Mouse (Mus musculus): ENCODE data around the gene Selenom. TPM values are rescaled to one million over a fixed set of nuclear protein-coding genes. Genes with fewer than 3 reads are reported as not detected.
A peak's percentile ranks its signal among the peaks of the same experiment; 100 is the strongest.

Selenom gene
- 61.8 and 69.1 TPM in 2 replicates for polyA plus RNA-seq (2016; fragmentation: Nextera tagmentation; extraction: Ambion mirVana)

DNA sequence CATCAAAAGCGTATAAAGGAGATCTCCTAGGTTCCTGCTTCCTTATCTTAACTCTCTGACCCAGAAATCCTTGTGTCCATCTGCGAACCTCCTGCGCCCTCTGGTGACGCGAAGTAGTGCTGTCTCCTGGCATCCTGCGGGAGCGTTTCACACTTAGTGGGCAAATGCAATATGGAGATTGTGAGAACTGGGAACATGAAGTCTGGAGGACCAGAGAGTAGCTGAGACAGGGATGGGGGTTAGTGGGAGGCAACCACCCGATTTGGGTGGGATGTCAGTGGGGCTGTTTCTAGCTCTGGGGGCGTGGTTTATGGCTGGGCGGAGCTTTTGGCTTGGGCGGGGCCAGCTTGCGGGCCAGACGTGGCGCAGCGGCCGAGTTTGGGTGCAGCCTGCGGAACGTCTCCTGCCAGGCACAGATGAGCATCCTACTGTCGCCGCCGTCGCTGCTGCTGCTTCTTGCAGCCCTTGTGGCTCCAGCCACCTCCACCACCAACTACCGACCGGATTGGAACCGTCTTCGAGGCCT is at the start of gene Selenom:
Selenom (plus strand) TSS at position 156 of the 526 bp plus-strand sequence.
- H3K27me3 ChIP-seq (replicated peaks) = peaks cover 33% of the 10 kb centered on the region
- H3K9me3 ChIP-seq = no peaks in the 10 kb centered on the region
- no peak within 1 kb of the TSS for H3K27ac ChIP-seq
- under 1% methylated on average over 26 of the region's 26 CpGs for WGBS
- peak within 1 kb of the TSS; percentile 34; the same call in 1 of the 2 replicates for H3K9ac ChIP-seq
- ATAC-seq (ENCODE audit: low FRiP score, low read depth) = peak; percentile 66
- peaks cover 3% of the 10 kb centered on the region; the same call in 1 of the 2 replicates for H3K36me3 ChIP-seq
- H3K4me2 ChIP-seq (replicated peaks) = peak within 1 kb of the TSS; percentile 69
- H3K4me1 ChIP-seq = peaks cover 22% of the 10 kb centered on the region
- peak within 1 kb of the TSS; percentile 47 for H3K4me3 ChIP-seq

- Histone ChIP-seq H3K4me1 (no peaks in the 10 kb centered on the region), H3K9me3 (no peaks in the 10 kb centered on the region), H3K27ac (no peak overlapping the region), H3K9ac (no peak overlapping the region), H3K27me3 (replicated peaks) (no peaks in the 10 kb centered on the region), H3K4me3 (no peak overlapping the region), H3K36me3 (no peaks in the 10 kb centered on the region), H3K4me2 (replicated peaks) (no peak overlapping the region)
- 29% methylated on average over 11 of the region's 11 CpGs for WGBS
- ATAC-seq (ENCODE audit: low FRiP score, low read depth) = no peak
These were observed 43.0 kb upstream of the Selenom start for GRCm38 (mm10) chr11:3471448-3471850.

DNA sequence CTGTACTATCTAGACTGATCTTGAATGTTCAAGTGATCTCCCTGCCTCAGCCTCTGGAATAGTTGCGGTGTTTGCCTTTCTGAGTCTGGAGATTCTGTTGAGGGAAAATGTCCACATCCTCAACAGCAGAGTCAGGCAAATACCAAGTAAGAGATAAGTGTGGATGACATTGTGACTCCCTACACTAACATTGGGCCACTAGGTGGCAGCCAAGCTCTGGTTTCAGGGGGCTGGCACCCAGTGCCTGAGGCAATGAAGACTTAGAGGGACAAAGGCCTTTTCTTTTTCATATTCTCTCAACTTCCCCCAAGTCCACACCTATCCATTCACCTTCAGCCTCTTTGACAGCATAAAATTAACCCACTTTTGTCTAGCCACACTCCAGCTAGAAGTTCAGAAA is 42.0 kb upstream of the Selenom start:
- no peak overlapping the region for H3K4me2 ChIP-seq (replicated peaks)
- H3K4me1 ChIP-seq = no peaks in the 10 kb centered on the region
- H3K4me3 ChIP-seq = no peak overlapping the region
- H3K9ac ChIP-seq = no peak overlapping the region
- no peaks in the 10 kb centered on the region for H3K9me3 ChIP-seq
- ATAC-seq (ENCODE audit: low FRiP score, low read depth) = 0 out of 2 replicates have a peak, but pooled peaks have one; percentile 56
- no peaks in the 10 kb centered on the region for H3K27me3 ChIP-seq (replicated peaks)
- no peaks in the 10 kb centered on the region for H3K36me3 ChIP-seq
- WGBS = 33% methylated on average over 1 of the region's 1 CpGs
- H3K27ac ChIP-seq = no peak overlapping the region

DNA sequence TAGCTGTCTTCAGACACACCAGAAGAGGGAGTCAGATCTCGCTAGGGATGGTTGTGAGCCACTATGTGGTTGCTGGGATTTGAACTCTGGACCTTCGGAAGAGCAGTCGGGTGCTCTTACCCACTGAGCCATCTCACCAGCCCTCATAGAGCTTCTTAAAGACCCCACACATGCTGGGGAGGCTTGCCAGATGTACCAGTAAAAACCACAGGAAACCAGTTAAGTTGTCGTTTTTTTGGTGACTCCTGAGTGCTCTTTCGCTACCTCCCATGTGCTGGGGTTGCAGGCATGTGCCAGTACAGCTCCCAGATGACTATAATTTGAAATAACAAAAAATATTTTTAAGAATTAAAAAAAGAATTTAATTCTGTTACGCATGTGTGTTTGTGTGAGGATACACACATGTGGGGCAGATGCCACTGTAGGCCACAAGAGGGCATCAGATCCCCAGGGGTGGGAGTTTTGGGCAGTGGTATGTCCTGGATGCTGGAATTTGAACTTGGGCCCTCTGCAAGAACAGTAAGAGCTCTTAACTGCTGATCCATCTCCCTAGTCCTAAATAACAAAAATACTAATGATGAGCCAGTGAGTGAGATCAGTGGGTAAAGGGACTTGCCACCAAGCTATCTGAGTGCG is 39.9 kb upstream of the Selenom start:
- H3K36me3 ChIP-seq = no peaks in the 10 kb centered on the region
- WGBS = 85% methylated on average over 7 of the region's 7 CpGs
- no peak overlapping the region for H3K9ac ChIP-seq
- H3K27ac ChIP-seq = no peak overlapping the region
- no peaks in the 10 kb centered on the region for H3K27me3 ChIP-seq (replicated peaks)
- H3K9me3 ChIP-seq = no peaks in the 10 kb centered on the region
- H3K4me2 ChIP-seq (replicated peaks) = no peak overlapping the region
- ATAC-seq (ENCODE audit: low FRiP score, low read depth) = no peak
- no peak overlapping the region for H3K4me3 ChIP-seq
- H3K4me1 ChIP-seq = no peaks in the 10 kb centered on the region

DNA sequence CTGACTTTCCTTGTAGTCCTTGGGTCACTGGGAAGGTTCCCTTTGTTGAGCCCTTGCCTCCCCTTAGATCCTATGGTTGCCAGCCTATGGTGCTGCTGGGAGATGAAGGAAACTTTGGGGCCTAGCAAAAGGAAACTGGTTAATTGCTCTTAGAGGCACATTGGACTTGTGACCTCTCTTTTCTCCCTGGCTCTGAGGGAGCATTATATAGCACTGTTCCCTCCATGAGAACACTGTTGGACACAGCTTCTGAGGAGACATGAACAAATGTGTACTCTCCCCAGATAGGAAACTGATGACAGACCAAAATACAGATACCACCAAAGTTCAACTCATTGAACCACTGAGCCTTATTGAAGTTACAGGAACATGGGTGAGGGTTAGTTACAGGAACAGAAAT is 39.0 kb upstream of the Selenom start:
- H3K4me3 ChIP-seq = no peak overlapping the region
- no peaks in the 10 kb centered on the region for H3K36me3 ChIP-seq
- no peaks in the 10 kb centered on the region for H3K27me3 ChIP-seq (replicated peaks)
- H3K4me2 ChIP-seq (replicated peaks) = no peak overlapping the region
- ATAC-seq (ENCODE audit: low FRiP score, low read depth) = no peak
- H3K4me1 ChIP-seq = no peaks in the 10 kb centered on the region
- H3K9me3 ChIP-seq = no peaks in the 10 kb centered on the region
- H3K27ac ChIP-seq = no peak overlapping the region
- H3K9ac ChIP-seq = no peak overlapping the region

DNA sequence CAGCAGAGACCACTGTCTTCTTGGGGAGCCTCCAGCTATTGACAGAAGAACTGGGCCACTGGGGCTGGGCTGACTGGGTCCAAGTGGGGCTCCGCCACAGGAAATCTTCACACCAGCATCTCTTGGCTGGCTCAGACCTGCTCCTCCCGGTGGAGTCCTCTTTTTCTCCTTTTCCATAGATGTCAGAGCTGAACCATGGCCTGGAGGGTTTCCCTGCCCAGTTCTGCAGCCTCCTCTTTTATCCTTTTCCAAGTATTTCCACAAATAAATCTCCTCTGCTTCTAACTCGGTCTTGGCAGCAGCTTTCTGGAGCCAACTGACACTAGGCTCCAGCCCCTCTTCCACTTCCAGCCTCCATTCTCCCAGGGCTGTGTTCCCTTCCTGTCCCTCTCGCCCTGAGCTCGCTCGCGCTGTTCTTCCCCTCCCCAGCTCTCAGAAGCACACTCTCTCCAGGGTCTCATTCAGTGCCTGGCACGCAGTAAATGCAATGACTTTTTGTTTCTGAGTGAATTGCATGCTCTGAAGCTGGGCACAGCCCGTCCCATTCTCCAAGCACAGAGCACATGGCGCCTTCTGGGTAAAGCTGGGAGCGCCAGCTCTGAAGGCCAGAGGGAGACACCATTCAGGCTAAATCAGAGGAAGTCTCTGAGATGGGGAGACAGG is 30.4 kb upstream of the Selenom start:
- Histone ChIP-seq H3K27me3 (replicated peaks) (no peaks in the 10 kb centered on the region), H3K4me2 (replicated peaks) (no peak overlapping the region), H3K9me3 (no peaks in the 10 kb centered on the region), H3K4me3 (no peak overlapping the region), H3K9ac (no peak overlapping the region), H3K27ac (no peak overlapping the region), H3K4me1 (no peaks in the 10 kb centered on the region), H3K36me3 (no peaks in the 10 kb centered on the region)
- 59% methylated on average over 11 of the region's 11 CpGs for WGBS
- ATAC-seq (ENCODE audit: low FRiP score, low read depth) = no peak

GRCm38 (mm10) chr11:3486349-3486748 is 28.1 kb upstream of the Selenom start:
- Histone ChIP-seq H3K4me1 (no peaks in the 10 kb centered on the region), H3K27me3 (replicated peaks) (no peaks in the 10 kb centered on the region), H3K36me3 (no peaks in the 10 kb centered on the region), H3K27ac (no peak overlapping the region), H3K9ac (no peak overlapping the region), H3K9me3 (no peaks in the 10 kb centered on the region), H3K4me2 (replicated peaks) (no peak overlapping the region), H3K4me3 (no peak overlapping the region)
- ATAC-seq (ENCODE audit: low FRiP score, low read depth) = no peak
- WGBS = 79% methylated on average over 7 of the region's 7 CpGs

GRCm38 (mm10) chr11:3487952-3488570 is 26.4 kb upstream of the Selenom start, which contains the start of gene Pla2g3:
TSS of gene Pla2g3 (plus strand) at chr11:3488284.
- H3K27ac ChIP-seq = no peak within 1 kb of the TSS
- ATAC-seq (ENCODE audit: low FRiP score, low read depth) = no peak
- no peaks in the 10 kb centered on the region for H3K4me1 ChIP-seq
- no peak within 1 kb of the TSS for H3K4me3 ChIP-seq
- 26% methylated on average over 11 of the region's 11 CpGs for WGBS
- H3K4me2 ChIP-seq (replicated peaks) = no peak within 1 kb of the TSS
- no peaks in the 10 kb centered on the region for H3K9me3 ChIP-seq
- no peaks in the 10 kb centered on the region for H3K27me3 ChIP-seq (replicated peaks)
- no peak within 1 kb of the TSS for H3K9ac ChIP-seq
- no peaks in the 10 kb centered on the region for H3K36me3 ChIP-seq

DNA sequence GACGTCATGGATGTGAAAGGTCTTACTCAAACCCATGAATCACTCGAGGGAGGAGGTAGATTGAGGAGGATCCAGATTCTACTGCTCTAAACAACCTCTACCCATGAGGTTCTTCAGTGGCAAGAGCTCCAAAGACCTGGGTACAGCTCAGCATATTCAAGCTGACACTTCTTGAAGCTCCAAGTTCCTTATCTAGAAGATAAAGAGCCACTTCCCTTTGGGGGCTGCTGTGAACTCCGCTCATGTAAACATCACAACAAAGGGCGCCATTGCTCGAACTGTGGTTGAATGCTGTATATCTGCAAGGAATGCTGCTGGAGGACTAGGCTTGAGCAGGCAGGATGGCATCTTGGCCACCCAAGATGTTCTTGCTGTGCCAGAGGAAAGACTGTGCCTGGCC is 25.4 kb upstream of the Selenom start:
- Histone ChIP-seq H3K4me2 (replicated peaks) (no peak overlapping the region), H3K4me3 (no peak overlapping the region), H3K4me1 (no peaks in the 10 kb centered on the region), H3K9me3 (no peaks in the 10 kb centered on the region), H3K36me3 (no peaks in the 10 kb centered on the region), H3K9ac (no peak overlapping the region), H3K27me3 (replicated peaks) (no peaks in the 10 kb centered on the region), H3K27ac (no peak overlapping the region)
- ATAC-seq (ENCODE audit: low FRiP score, low read depth) = no peak
- WGBS = 83% methylated on average over 5 of the region's 5 CpGs

DNA sequence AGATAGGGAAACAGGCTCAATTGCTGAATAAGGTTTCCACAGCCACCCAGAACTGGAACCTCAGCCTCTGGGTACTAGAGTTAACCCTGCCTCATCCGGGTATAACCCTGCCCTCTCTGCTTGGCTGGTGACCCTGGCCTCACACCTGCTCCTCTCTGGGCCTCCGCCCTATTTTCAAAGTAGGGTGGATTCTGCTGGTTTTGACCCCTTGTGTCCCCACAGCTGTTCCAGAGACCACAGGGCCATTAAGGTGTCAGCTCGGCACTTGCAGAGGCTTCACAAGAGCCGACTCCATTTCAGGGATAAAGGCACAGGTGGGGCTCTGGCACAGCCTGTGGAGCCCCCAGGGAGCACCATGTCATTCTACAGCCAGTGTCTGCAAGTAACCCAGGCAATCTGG is 21.7 kb upstream of the Selenom start:
- Histone ChIP-seq H3K27me3 (replicated peaks) (no peaks in the 10 kb centered on the region), H3K9me3 (no peaks in the 10 kb centered on the region), H3K36me3 (no peaks in the 10 kb centered on the region), H3K4me2 (replicated peaks) (no peak overlapping the region), H3K9ac (no peak overlapping the region), H3K4me3 (no peak overlapping the region), H3K27ac (no peak overlapping the region), H3K4me1 (no peaks in the 10 kb centered on the region)
- 66% methylated on average over 4 of the region's 4 CpGs for WGBS
- no peak for ATAC-seq (ENCODE audit: low FRiP score, low read depth)

- ATAC-seq (ENCODE audit: low FRiP score, low read depth) = no peak
- Histone ChIP-seq H3K27me3 (replicated peaks) (no peaks in the 10 kb centered on the region), H3K4me2 (replicated peaks) (no peak overlapping the region), H3K9ac (no peak overlapping the region), H3K4me3 (no peak overlapping the region), H3K36me3 (no peaks in the 10 kb centered on the region), H3K27ac (no peak overlapping the region), H3K4me1 (no peaks in the 10 kb centered on the region), H3K9me3 (no peaks in the 10 kb centered on the region)
- 88% methylated on average over 17 of the region's 17 CpGs for WGBS
These were observed 19.6 kb upstream of the Selenom start for GRCm38 (mm10) chr11:3494857-3495256.

GRCm38 (mm10) chr11:3495496-3495895 is 19.0 kb upstream of the Selenom start:
- H3K9ac ChIP-seq = no peak overlapping the region
- no peak for ATAC-seq (ENCODE audit: low FRiP score, low read depth)
- no peak overlapping the region for H3K4me3 ChIP-seq
- WGBS = 94% methylated on average over 14 of the region's 14 CpGs
- H3K9me3 ChIP-seq = no peaks in the 10 kb centered on the region
- no peak overlapping the region for H3K4me2 ChIP-seq (replicated peaks)
- no peaks in the 10 kb centered on the region for H3K4me1 ChIP-seq
- no peaks in the 10 kb centered on the region for H3K36me3 ChIP-seq
- no peak overlapping the region for H3K27ac ChIP-seq
- no peaks in the 10 kb centered on the region for H3K27me3 ChIP-seq (replicated peaks)

Data from neural tube, embryonic 12.5 days (tissue).